Mouse (Mus musculus) stomach, postnatal 0 days (tissue): Measurements from ENCODE around the gene Tfdp2.

ENCODE experiments used
- CTCF ChIP-seq: IDR thresholded peaks from 2 replicates; pipeline ENCODE4 v1.5.1; 2016; ENCODE audit warnings: antibody characterized with exemption, low read depth, mild to moderate bottlenecking, moderate library complexity
- EP300 ChIP-seq: optimal IDR thresholded peaks from 2 replicates; pipeline ENCODE3; 2016; ENCODE audit warnings: antibody characterized with exemption

DNA sequence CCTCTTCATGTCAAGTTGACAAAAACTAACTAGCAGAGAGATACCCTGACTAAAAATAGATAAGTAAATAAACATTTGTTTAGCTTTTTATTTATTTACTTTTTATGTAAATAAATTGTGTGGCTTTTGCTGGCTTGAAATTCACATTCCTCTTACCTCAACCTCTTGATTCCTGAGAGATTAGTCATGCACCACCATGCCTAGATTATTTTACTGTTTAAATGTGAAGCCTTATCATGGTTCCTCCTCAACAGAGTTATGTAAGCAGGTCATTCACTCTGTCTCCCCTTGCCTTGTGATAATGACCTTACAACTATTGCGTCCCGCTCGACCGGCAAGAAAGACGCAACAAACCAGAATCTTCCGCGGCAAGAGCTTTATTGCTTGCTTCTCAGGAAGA is 32.6 kb upstream of the Tfdp2 start:
- TF ChIP-seq EP300 (no peak), CTCF (no peak)
